Mouse (Mus musculus) erythroblast, adult 5-6 weeks (primary cell): ENCODE measurements around the gene Zrsr2. TPM values are rescaled to one million over a fixed set of nuclear protein-coding genes. Genes with fewer than 3 reads are reported as not detected.

Experiments used
- ATAC-seq: replicated peaks from 2 replicates; pipeline ENCODE4 v1.8.0; 2016; ENCODE audit warnings: moderate number of reproducible peaks, mild to moderate bottlenecking, moderate TSS enrichment, inconsistent platforms; ENCODE audit not compliant: poor library complexity, low FRiP score, severe bottlenecking
- total RNA-seq, 2 experiments: library from RNA; stranded (forward) in 1 of 2; stranded (reverse) in 1 of 2; fragments of 150-400 nt in 1 of 2; fragments of 200-764, 138-1000 nt in 1 of 2; gene quantifications; 2 replicates each; pipeline versions ENCODE4 v1.2.3 to v1.2.4; 2015 to 2017; ENCODE audit warnings: low replicate concordance in 2 of 2

The Zrsr2 gene
- total RNA-seq (2015; ENCODE audit: low replicate concordance) (4.8 and 22.4 TPM in 2 replicates), total RNA-seq (2017; ENCODE audit: low replicate concordance) (9.8 and 14.2 TPM in 2 replicates)

DNA sequence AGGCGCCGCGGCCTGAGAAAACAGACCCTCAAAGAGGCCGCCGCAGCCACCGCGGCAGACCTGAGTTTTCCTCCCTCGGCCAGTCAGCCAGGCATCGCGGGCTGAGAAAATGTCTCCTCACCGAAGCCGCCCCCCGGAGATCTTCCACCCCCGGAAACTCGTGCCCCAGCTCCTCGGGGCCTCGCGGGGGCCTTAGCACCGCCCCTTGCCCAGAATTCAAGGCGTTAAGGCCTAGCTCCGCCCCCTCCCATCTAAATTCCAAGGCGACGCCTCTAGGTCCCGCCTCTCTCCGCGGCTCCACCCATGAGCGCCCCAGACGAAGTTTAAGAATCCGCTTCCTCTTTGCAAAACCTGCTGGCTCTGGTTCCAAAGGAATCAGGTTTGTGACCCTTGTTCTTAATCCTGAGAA lies at the start of gene Zrsr2:
Gene Zrsr2, minus strand, starts transcription at position 195 of the 409 bp plus-strand sequence.
- ATAC-seq = peak; percentile 93

- ATAC-seq = 0 out of 2 replicates have a peak, but pooled peaks have one; percentile 55
These were observed 46.3 kb upstream of the Zrsr2 start for GRCm38 (mm10) chrX:164004809-164005208.

DNA sequence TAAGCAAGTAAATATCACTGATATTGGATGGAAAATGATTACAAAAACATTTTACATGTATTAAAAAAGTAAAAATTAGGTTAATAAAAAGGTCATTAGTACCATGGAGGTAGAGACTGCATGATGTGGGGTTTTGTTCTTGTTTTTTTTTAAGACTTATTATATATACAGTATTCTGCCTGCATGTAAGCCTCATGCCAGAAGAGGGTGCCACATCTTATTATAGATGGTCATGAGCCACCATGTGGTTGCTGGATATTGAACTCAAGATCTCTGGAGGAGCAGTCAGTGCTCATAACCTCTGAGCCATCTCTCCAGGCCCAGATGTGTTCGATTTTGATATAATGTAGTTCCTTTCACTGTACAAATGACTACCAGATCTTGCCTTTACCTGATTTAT lies 41.4 kb upstream of the Zrsr2 start:
- no peak for ATAC-seq

- no peak for ATAC-seq
These were observed 38.3 kb upstream of the Zrsr2 start for GRCm38 (mm10) chrX:163996754-163997153.

GRCm38 (mm10) chrX:163987718-163988374 lies 29.4 kb upstream of the Zrsr2 start:
- no peak for ATAC-seq

DNA sequence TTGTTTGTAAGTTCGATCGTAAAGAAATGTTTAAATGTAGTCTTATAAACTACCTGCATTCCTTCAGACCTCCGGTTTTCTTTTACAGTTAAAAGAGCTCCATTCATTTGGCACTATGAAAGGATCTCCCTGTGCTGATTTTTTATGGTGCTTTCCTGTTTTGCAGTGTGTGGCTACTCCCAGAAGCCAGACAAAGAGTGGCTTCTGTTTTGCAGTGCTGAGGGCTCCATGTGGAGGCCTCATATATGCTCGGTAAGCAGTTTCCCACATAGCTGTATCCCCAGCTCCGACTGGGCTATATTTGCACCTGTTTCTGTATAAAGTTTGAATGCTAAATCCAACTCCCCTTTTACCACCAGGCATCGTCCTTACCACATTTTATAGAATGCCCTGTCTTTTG lies 23.7 kb upstream of the Zrsr2 start:
- ATAC-seq = no peak

GRCm38 (mm10) chrX:163981500-163981899 lies 23.0 kb upstream of the Zrsr2 start:
- ATAC-seq = no peak

GRCm38 (mm10) chrX:163981092-163981491 lies 22.6 kb upstream of the Zrsr2 start:
- no peak for ATAC-seq

- peak; percentile 84 for ATAC-seq
These were observed 526 bp downstream of the Zrsr2 start for GRCm38 (mm10) chrX:163957803-163958466.

- peak; percentile 28 for ATAC-seq
These were observed 1.1 kb downstream of the Zrsr2 start for GRCm38 (mm10) chrX:163957381-163957780.

- ATAC-seq = no peak
These were observed 6.8 kb downstream of the Zrsr2 start for GRCm38 (mm10) chrX:163951618-163952017.

DNA sequence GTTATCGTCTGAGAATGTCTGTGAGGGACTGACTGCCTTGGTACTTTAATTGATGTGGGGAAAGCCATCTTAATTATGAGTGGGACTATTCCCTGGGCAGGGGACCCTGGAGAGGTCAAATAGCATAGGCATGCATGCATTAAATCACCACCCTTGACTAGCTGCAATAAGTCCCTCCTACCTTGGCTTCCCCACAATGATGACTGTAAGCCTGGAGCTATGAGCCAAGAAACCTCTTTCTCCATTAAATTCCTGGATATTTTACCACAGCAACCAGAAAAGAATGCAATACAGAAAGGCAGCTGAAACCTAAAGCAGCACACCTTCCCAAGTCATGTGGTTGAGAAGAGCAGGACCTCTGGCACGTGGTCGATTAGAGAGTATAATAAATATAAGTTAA lies 14.1 kb downstream of the Zrsr2 start:
- no peak for ATAC-seq

- no peak for ATAC-seq
These were observed 19.9 kb downstream of the Zrsr2 start for GRCm38 (mm10) chrX:163938587-163938986.

GRCm38 (mm10) chrX:163934731-163935130 lies 23.7 kb downstream of the Zrsr2 start:
- ATAC-seq = no peak

GRCm38 (mm10) chrX:163929550-163929949 lies 28.9 kb downstream of the Zrsr2 start:
- no peak for ATAC-seq

DNA sequence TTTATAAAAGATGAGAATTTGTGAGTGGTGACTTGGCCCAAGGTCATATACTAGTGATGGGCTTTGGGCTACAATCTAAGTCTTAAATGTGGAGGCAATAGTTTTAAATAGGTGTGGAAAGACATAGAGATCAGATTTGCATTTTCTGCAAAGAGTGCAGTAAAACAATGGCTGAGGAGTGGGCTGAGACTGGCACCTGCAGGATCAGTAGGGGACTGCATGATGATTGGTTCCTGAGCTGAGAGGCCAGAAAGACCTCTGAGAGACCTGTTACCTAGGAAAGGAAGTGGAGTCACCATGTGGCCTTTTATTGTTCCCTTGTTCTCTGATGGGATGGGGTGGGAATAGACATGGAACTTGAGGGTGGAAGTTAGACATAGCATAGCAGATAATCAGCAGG lies 45.7 kb downstream of the Zrsr2 start:
- no peak for ATAC-seq

DNA sequence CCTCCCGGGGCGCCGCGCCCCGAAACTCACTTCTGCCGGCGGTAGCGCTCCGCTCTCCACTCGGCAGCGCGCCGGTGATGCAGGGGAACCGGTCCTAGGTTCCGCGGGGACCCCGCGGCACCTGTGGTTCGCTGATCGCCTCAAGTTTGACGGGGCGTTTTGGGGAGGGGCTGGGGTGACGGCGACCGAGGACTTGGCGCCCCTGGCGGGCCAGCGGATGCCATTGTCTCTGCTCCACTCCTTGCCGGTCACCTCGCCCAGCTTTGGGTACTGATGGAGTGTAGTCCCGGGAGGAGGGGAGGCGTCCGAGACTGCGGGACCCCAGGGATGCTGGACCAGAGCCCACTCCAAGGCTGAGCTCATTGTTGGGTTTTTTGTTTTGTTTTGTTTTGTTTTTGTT lies 49.1 kb downstream of the Zrsr2 start:
- ATAC-seq = no peak

GRCm38 (mm10) chrX:163908337-163909250 lies 49.9 kb downstream of the Zrsr2 start, which contains the start of gene Ap1s2:
Gene Ap1s2, plus strand, starts transcription at chrX:163909017.
- peak; percentile 99 for ATAC-seq

- peak; percentile 8; the same call in 1 of the 2 replicates for ATAC-seq
These were observed 50.5 kb downstream of the Zrsr2 start for GRCm38 (mm10) chrX:163908003-163908336.

- no peak for ATAC-seq
These were observed 51.6 kb downstream of the Zrsr2 start for GRCm38 (mm10) chrX:163906861-163907260.
